Mouse (Mus musculus): ENCODE results near the gene Rsg1. TPM values are rescaled to one million over a fixed set of nuclear protein-coding genes. Genes with fewer than 3 reads are reported as not detected.

The Rsg1 gene
- total RNA-seq, 2 experiments from 2014 or later = 1.5 to 1.7 TPM

Other genes with a start within 250 kb of the Rsg1 start
- 10 to 100 TPM; 31.9 to 39.9 TPM for gene Atp13a2, start 227.1 kb upstream of the Rsg1 start, total RNA-seq (2021)
- gene Mfap2, start 203.5 kb upstream of the Rsg1 start, total RNA-seq (2021) = 10 to 100 TPM; 46.9 to 50.7 TPM
- 10 to 100 TPM in 1 of 2 experiments, 1 to 10 TPM in 1; 6.7 to 13.2 TPM for gene Crocc, start 153.4 kb upstream of the Rsg1 start, total RNA-seq (2021)
- 10 to 100 TPM; 54.5 to 57.1 TPM for gene Necap2, start 135.6 kb upstream of the Rsg1 start, total RNA-seq (2021)
- not detected for gene Spata21, start 125.6 kb upstream of the Rsg1 start, total RNA-seq (2021)
- 100 to 1,000 TPM; 111 to 115 TPM for gene Szrd1, start 74.2 kb upstream of the Rsg1 start, total RNA-seq (2021)
- gene Fbxo42, start 66.0 kb upstream of the Rsg1 start, total RNA-seq (2021) = 10 to 100 TPM; 16.6 to 21.2 TPM
- 10 to 100 TPM; 29.0 to 31.0 TPM for gene Arhgef19, start 25.5 kb downstream of the Rsg1 start, total RNA-seq (2021)
- gene Epha2, start 87.3 kb downstream of the Rsg1 start, total RNA-seq (2021) = 10 to 100 TPM; 13.4 to 18.1 TPM
- gene Fam131c, start 154.3 kb downstream of the Rsg1 start, total RNA-seq (2021) = 10 to 100 TPM; 15.4 to 25.8 TPM
- not detected for gene Clcnka, start 184.8 kb downstream of the Rsg1 start, total RNA-seq (2021)
- not detected for gene Clcnkb, start 202.1 kb downstream of the Rsg1 start, total RNA-seq (2021)
- gene Hspb7, start 206.8 kb downstream of the Rsg1 start, total RNA-seq (2021) = 10 to 100 TPM in 1 of 2 experiments, 1 to 10 TPM in 1; 9.0 to 31.7 TPM
- not detected for gene Srarp, start 222.1 kb downstream of the Rsg1 start, total RNA-seq (2021)
- 10 to 100 TPM; 16.2 to 20.0 TPM for gene Zbtb17, start 230.7 kb downstream of the Rsg1 start, total RNA-seq (2021)

Data from adrenal gland, postnatal 10 days (tissue).